Mouse (Mus musculus) bone marrow, adult 2 months (tissue): ENCODE data around the gene Gm5089. TPM values are rescaled to one million over a fixed set of nuclear protein-coding genes. Genes with fewer than 3 reads are reported as not detected.
"Not testable (repeated sequence)": the region's sequence is repeated elsewhere in the genome, so short reads cannot be mapped to it uniquely, and the experiment has no call there.

Experiments used
- H3K27ac ChIP-seq: fragments of 200-500 bp; 2 replicates; pipeline ENCODE4 v1.5.1; 2012; ENCODE audit warnings: low read depth, mild to moderate bottlenecking, control low read depth, inconsistent platforms, low read length; ENCODE audit not compliant: control insufficient read depth, poor library complexity, insufficient read depth
- H3K4me1 ChIP-seq: fragments of 200-500 bp; 2 replicates; pipeline ENCODE4 v1.6.1; 2011; ENCODE audit warnings: low read length; ENCODE audit not compliant: control insufficient read depth, insufficient read depth
- H3K4me3 ChIP-seq: fragments of 200-500 bp; replicated peaks from 2 replicates; pipeline ENCODE3; 2011; ENCODE audit warnings: mild to moderate bottlenecking, low read depth, low read length, control low read depth; ENCODE audit not compliant: control insufficient read depth
- CTCF ChIP-seq: fragments of 200-500 bp; IDR thresholded peaks from 2 replicates; pipeline ENCODE4 v1.5.1; 2011; ENCODE audit warnings: low read length, control low read depth; ENCODE audit not compliant: control insufficient read depth, insufficient read depth
- POLR2A ChIP-seq: fragments of 200-500 bp; IDR thresholded peaks from 2 replicates; pipeline ENCODE4 v1.6.1; 2011; ENCODE audit warnings: low read depth, mild to moderate bottlenecking, control low read depth, low read length, borderline replicate concordance; ENCODE audit not compliant: control insufficient read depth
- WGBS: fragments of 180-500 bp; shearing (Covaris S2); methylation state at CpG from one replicate; pipeline ENCODE4 v1.1.7; 2018; 5-methylcytosine and 5-hydroxymethylcytosine counted together
- polyA plus RNA-seq: library from polyadenylated mRNA; stranded (reverse); fragments of >200 nt; gene quantifications from 2 replicates; pipeline ENCODE4 v1.2.4, GENCODE M21; 2011; ENCODE audit warnings: low replicate concordance; ENCODE audit not compliant: missing spikeins, insufficient read depth, insufficient read length

Gene Gm5089
- polyA plus RNA-seq, 1 experiment: not detected

GRCm38 (mm10) chr14:122463080-122463691 lies 12.3 kb upstream of the Gm5089 start:
- 8% methylated on average over 40 of the region's 40 CpGs for WGBS
- no peak for TF ChIP-seq CTCF
- TF ChIP-seq POLR2A: no peak

GRCm38 (mm10) chr14:122462689-122463079 lies 11.8 kb upstream of the Gm5089 start:
- no peak overlapping the region for H3K4me3 ChIP-seq
- no peaks in the 10 kb centered on the region for H3K4me1 ChIP-seq
- 62% methylated on average over 17 of the region's 17 CpGs for WGBS
- H3K27ac ChIP-seq: no peak overlapping the region
- no peak for TF ChIP-seq POLR2A
- TF ChIP-seq CTCF: no peak

More at GRCm38 (mm10) chr14:122463080-122463691, 12.3 kb upstream of the Gm5089 start:
- Histone ChIP-seq H3K27ac (no peak overlapping the region), H3K4me3 (no peak overlapping the region), H3K4me1 (no peaks in the 10 kb centered on the region)

- TF ChIP-seq CTCF (no peak), POLR2A (no peak)
- Histone ChIP-seq H3K4me1 (no peaks in the 10 kb centered on the region), H3K27ac (no peak overlapping the region), H3K4me3 (no peak overlapping the region)
- 70% methylated on average over 9 of the region's 9 CpGs for WGBS
Observed at GRCm38 (mm10) chr14:122461966-122462365, 11.1 kb upstream of the Gm5089 start.

- no peak overlapping the region for H3K4me3 ChIP-seq
- 74% methylated on average over 3 of the region's 3 CpGs for WGBS
- no peak for TF ChIP-seq CTCF
- no peak for TF ChIP-seq POLR2A
- H3K4me1 ChIP-seq: no peaks in the 10 kb centered on the region
- no peak overlapping the region for H3K27ac ChIP-seq
Observed at GRCm38 (mm10) chr14:122461500-122461899, 10.6 kb upstream of the Gm5089 start.

GRCm38 (mm10) chr14:122460226-122460625 lies 9.3 kb upstream of the Gm5089 start:
- no peaks in the 10 kb centered on the region for H3K4me1 ChIP-seq
- no peak for TF ChIP-seq POLR2A
- TF ChIP-seq CTCF: no peak
- 71% methylated on average over 5 of the region's 5 CpGs for WGBS
- H3K27ac ChIP-seq: no peak overlapping the region
- no peak overlapping the region for H3K4me3 ChIP-seq

GRCm38 (mm10) chr14:122459776-122460175 lies 8.9 kb upstream of the Gm5089 start:
- TF ChIP-seq POLR2A (no peak), CTCF (no peak)
- no peak overlapping the region for H3K4me3 ChIP-seq
- H3K27ac ChIP-seq: no peak overlapping the region
- H3K4me1 ChIP-seq: no peaks in the 10 kb centered on the region
- WGBS: 83% methylated on average over 1 of the region's 1 CpGs

GRCm38 (mm10) chr14:122459332-122459731 lies 8.4 kb upstream of the Gm5089 start:
- H3K4me3 ChIP-seq, H3K27ac ChIP-seq, H3K4me1 ChIP-seq: not testable (repeated sequence)
- WGBS: 83% methylated on average over 11 of the region's 12 CpGs

GRCm38 (mm10) chr14:122455562-122455958 lies 4.6 kb upstream of the Gm5089 start:
- H3K27ac ChIP-seq: no peak overlapping the region
- TF ChIP-seq CTCF (no peak), POLR2A (no peak)
- no peaks in the 10 kb centered on the region for H3K4me1 ChIP-seq
- H3K4me3 ChIP-seq: no peak overlapping the region
- 73% methylated on average over 4 of the region's 4 CpGs for WGBS
